Mouse (Mus musculus) kidney, embryonic 14.5 days (tissue): ENCODE results near the gene Traf6. TPM values are rescaled to one million over a fixed set of nuclear protein-coding genes. Genes with fewer than 3 reads are reported as not detected.

ENCODE experiments used
- ATAC-seq: fragments of 200-750 bp; cut with Nextera tagmentation; 2 replicates; pipeline ENCODE4 v1.8.0; 2017; ENCODE audit warnings: moderate number of reproducible peaks, mild to moderate bottlenecking, moderate TSS enrichment, moderate library complexity; ENCODE audit not compliant: low FRiP score, low TSS enrichment
- H3K27ac ChIP-seq: fragments of 300-500 bp; sonication (generic); 2 replicates; pipeline ENCODE4 v1.5.1; 2014; ENCODE audit warnings: low read depth, mild to moderate bottlenecking, low read length, moderate library complexity, mixed read lengths
- H3K27me3 ChIP-seq: fragments of 300-500 bp; sonication (generic); 2 replicates; pipeline ENCODE4 v1.6.1; 2014; ENCODE audit warnings: mild to moderate bottlenecking, low read length; ENCODE audit not compliant: control insufficient read depth, insufficient read depth
- H3K36me3 ChIP-seq: fragments of 300-500 bp; sonication (generic); 2 replicates; pipeline ENCODE4 v1.6.1; 2014; ENCODE audit warnings: low read length, mixed read lengths; ENCODE audit not compliant: control insufficient read depth, insufficient read depth
- H3K4me1 ChIP-seq: fragments of 300-500 bp; sonication (generic); 2 replicates; pipeline ENCODE4 v1.6.1; 2014; ENCODE audit warnings: low read length, mixed read lengths; ENCODE audit not compliant: control insufficient read depth, insufficient read depth
- H3K4me2 ChIP-seq: fragments of 300-500 bp; sonication (generic); replicated peaks from 2 replicates; pipeline ENCODE4 v1.6.1; 2014; ENCODE audit warnings: low read depth, mild to moderate bottlenecking, low read length
- H3K4me3 ChIP-seq: fragments of 300-500 bp; sonication (generic); 2 replicates; pipeline ENCODE4 v1.5.1; 2014; ENCODE audit warnings: mild to moderate bottlenecking, low read length
- H3K9ac ChIP-seq: fragments of 300-500 bp; sonication (generic); 2 replicates; pipeline ENCODE4 v1.6.1; 2014; ENCODE audit warnings: low read depth, mild to moderate bottlenecking, low read length, moderate library complexity
- H3K9me3 ChIP-seq: fragments of 300-500 bp; sonication (generic); 2 replicates; pipeline ENCODE4 v1.6.1; 2016; ENCODE audit warnings: low read length; ENCODE audit not compliant: control insufficient read depth
- WGBS: fragments of 180-500 bp; shearing (Covaris S2); extraction: QIAGEN DNeasy Blood & Tissue Kit; methylation state at CpG from one replicate; pipeline ENCODE4 v1.1.7; 2014; 5-methylcytosine and 5-hydroxymethylcytosine counted together
- polyA plus RNA-seq: library from polyadenylated mRNA; unstranded; fragments of >200 nt; fragmentation: Nextera tagmentation; extraction: Ambion mirVana; gene quantifications from 2 replicates; pipeline ENCODE4 v1.2.1, GENCODE M21; 2014

The Traf6 gene
- polyA plus RNA-seq, 1 experiment from 2014 or later = 18.4 TPM

DNA sequence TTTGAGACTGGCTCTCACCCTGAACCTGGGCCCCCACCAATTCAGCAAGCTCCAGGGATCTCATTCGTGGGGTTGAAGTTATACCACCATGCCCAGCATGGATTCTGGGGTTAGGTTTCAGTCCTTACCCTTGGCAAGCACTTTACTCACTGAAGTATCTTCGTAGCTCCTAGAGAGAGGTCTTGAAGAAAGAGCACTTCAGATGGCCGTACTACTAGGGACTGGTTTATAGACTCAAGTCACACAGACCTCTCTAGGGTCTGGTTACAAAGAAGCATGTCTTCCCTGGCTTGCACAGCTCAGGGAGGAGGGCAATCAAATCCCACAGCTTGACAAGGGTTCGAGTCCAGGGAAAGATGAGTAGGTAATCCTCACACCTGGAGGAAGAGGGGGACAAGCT lies 43.6 kb downstream of the Traf6 start:
- no peak for ATAC-seq
- WGBS = 83% methylated on average over 4 of the region's 4 CpGs
- no peak overlapping the region for H3K9ac ChIP-seq

DNA sequence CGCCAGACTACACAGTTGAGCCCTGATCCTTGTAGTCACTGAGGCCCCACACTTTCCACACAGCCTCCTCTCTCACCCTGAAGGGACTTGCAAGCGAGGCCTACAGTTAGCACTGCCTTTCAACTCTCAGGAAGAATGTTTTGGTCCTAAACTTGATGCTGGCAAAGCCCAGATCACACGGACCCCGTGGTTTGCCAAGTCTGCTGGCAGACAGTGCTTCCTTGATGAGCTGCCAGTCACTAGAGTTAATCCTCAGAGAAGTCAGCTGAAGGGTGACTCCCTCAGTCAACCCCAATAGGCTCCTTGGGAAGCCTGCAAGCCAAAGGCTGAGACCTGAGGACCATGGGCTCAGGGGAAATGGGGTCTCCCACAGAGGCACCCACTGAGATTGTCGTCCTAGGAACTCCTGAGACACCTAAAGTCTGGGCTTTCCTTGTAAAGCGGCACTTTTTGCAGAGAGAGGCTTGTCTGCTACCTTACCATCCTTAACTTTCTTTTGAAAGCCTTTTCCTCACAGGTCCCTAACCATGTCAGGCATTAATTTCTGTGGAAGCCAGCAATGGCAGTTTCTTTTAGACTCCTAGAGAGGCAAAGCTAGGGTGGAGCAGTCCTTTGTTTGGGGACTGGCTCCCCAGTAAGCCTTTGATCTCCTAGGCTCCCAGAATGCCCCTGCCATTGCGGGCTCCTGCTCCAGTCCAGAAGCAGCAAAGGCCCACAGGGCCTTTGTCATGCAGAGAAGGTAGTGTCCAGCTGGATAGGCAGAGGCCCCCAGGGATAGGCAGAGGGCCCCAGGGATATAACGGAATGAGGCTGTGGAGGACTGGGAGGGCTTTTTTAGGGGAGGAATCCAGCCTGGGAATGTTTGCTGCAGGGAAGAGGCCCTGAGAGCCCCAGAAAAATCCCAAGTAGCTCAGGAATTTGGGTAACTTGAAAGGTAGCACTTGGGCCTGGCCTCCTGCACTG lies 44.4 kb downstream of the Traf6 start:
- Histone ChIP-seq H3K36me3 (peaks cover 39% of the 10 kb centered on the region), H3K4me2 (no peak overlapping the region), H3K4me1 (no peaks in the 10 kb centered on the region), H3K27ac (no peak overlapping the region), H3K4me3 (no peak overlapping the region), H3K9ac (no peak overlapping the region), H3K27me3 (no peaks in the 10 kb centered on the region), H3K9me3 (no peaks in the 10 kb centered on the region)
- 57% methylated on average over 8 of the region's 8 CpGs for WGBS
- no peak for ATAC-seq

More for the DNA sequence above, 43.6 kb downstream of the Traf6 start:
- no peaks in the 10 kb centered on the region for H3K9me3 ChIP-seq
- H3K36me3 ChIP-seq = peaks cover 39% of the 10 kb centered on the region
- H3K27me3 ChIP-seq = no peaks in the 10 kb centered on the region
- no peak overlapping the region for H3K4me2 ChIP-seq
- no peak overlapping the region for H3K4me3 ChIP-seq
- H3K4me1 ChIP-seq = no peaks in the 10 kb centered on the region
- no peak overlapping the region for H3K27ac ChIP-seq

- WGBS = 79% methylated on average over 10 of the region's 10 CpGs
Measured at GRCm38 (mm10) chr2:101723333-101723881, 45.2 kb downstream of the Traf6 start.

DNA sequence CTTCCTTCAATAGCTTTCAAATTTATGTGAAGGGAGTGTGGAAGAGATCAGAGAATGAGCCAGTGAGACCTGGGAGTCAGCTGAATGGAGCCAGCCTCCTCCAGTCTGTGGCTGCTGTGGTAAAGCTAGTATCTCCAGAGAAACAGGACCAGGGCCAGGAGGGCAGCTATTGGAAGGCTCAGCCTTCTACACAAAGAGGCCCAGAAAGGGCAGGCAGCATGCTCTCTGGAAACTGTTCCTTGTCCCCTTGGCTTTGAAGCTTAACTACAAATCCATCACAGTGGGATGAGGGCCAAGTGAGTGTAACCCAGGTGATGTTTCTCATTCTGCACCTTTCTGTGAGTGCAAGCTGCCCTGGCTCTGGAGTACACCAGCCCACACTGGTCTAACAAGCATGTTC lies 49.6 kb downstream of the Traf6 start:
- H3K4me3 ChIP-seq = no peak overlapping the region
- ATAC-seq = no peak
- H3K4me2 ChIP-seq = no peak overlapping the region

More at GRCm38 (mm10) chr2:101723333-101723881, 45.2 kb downstream of the Traf6 start:
- Histone ChIP-seq H3K27ac (no peak overlapping the region), H3K9me3 (no peaks in the 10 kb centered on the region), H3K36me3 (peaks cover 46% of the 10 kb centered on the region), H3K4me1 (no peaks in the 10 kb centered on the region), H3K4me3 (no peak overlapping the region), H3K9ac (no peak overlapping the region), H3K4me2 (no peak overlapping the region), H3K27me3 (no peaks in the 10 kb centered on the region)
- no peak for ATAC-seq

DNA sequence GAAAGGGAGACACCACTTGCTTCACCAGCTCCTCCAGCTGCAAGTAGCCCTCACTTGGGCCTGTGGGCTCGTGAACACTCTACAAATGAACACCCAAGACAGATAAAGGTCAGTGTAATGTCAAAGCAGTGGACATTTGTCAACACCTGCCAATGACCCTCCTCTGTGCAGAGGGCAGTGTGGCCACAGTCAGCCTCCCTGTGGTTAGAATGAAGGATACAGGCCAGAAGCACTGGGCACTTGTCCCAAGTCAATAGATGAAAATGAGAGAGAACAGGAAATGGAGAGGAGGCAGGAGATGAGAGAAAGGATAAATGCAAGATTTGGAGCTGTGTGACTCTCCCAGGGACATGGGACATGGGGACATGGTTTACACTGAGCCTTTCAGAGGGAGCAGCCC lies 51.2 kb downstream of the Traf6 start:
- WGBS = 68% methylated on average over 1 of the region's 1 CpGs
- Histone ChIP-seq H3K27me3 (no peaks in the 10 kb centered on the region), H3K4me2 (no peak overlapping the region), H3K9me3 (no peaks in the 10 kb centered on the region), H3K27ac (no peak overlapping the region), H3K4me1 (no peaks in the 10 kb centered on the region), H3K4me3 (no peak overlapping the region), H3K9ac (no peak overlapping the region), H3K36me3 (peaks cover 63% of the 10 kb centered on the region)
- ATAC-seq = no peak

More for the DNA sequence above, 49.6 kb downstream of the Traf6 start:
- Histone ChIP-seq H3K36me3 (peaks cover 53% of the 10 kb centered on the region), H3K27me3 (no peaks in the 10 kb centered on the region), H3K9me3 (no peaks in the 10 kb centered on the region), H3K27ac (no peak overlapping the region), H3K9ac (no peak overlapping the region), H3K4me1 (no peaks in the 10 kb centered on the region)

GRCm38 (mm10) chr2:101730972-101731371 lies 52.7 kb downstream of the Traf6 start:
- no peak for ATAC-seq
- no peak overlapping the region for H3K4me2 ChIP-seq
- H3K4me3 ChIP-seq = no peak overlapping the region
- peaks cover 63% of the 10 kb centered on the region for H3K36me3 ChIP-seq
- H3K9ac ChIP-seq = no peak overlapping the region
- no peaks in the 10 kb centered on the region for H3K9me3 ChIP-seq
- H3K4me1 ChIP-seq = no peaks in the 10 kb centered on the region
- H3K27me3 ChIP-seq = no peaks in the 10 kb centered on the region
- no peak overlapping the region for H3K27ac ChIP-seq

- Histone ChIP-seq H3K4me3 (no peak overlapping the region), H3K27ac (no peak overlapping the region), H3K4me2 (no peak overlapping the region), H3K27me3 (no peaks in the 10 kb centered on the region), H3K9ac (no peak overlapping the region), H3K4me1 (no peaks in the 10 kb centered on the region), H3K36me3 (peaks cover 58% of the 10 kb centered on the region), H3K9me3 (no peaks in the 10 kb centered on the region)
- no peak for ATAC-seq
- 94% methylated on average over 10 of the region's 10 CpGs for WGBS
Measured at GRCm38 (mm10) chr2:101732777-101733210, 54.6 kb downstream of the Traf6 start.

DNA sequence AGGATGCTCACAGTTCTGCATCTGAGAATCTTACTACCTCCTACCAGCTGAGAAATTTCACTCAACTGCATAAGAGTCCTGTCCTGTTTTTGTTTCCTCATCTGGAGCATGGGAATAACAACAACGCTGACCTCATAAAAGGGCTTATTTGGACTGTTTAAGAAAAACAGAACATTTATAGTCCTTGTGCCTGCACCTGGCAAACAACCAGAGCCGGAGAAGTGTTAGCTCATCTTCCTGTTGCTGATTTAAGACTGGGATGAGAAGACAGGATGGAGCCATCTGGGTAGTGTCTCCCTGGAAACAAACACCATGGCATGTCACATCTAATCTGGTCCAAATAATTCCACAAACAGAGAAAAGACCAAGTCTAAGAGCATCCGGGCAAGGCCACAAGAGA lies 55.3 kb downstream of the Traf6 start:
- no peak for ATAC-seq
- peaks cover 56% of the 10 kb centered on the region for H3K36me3 ChIP-seq

DNA sequence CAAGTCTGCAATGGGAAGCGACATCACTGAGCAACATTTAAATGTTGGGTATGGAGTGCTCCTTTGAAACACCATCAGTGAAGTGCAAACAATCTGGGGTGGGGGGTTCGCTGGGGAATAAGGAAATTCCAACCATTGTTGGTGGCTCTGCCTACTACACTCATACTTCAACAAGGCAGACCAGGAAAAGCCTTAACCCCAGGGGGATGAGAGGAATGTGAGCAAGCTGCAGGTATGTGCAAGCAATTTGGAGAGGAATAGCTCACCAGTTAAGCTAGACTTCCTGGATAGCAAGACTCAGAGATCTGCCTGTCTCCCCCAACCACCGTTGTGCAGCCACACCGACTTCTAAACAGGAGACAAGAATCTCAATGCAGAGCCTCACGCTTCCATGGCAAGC lies 61.7 kb downstream of the Traf6 start:
- no peak overlapping the region for H3K27ac ChIP-seq
- H3K9me3 ChIP-seq = no peaks in the 10 kb centered on the region
- no peaks in the 10 kb centered on the region for H3K27me3 ChIP-seq
- no peak overlapping the region for H3K4me2 ChIP-seq
- peaks cover 36% of the 10 kb centered on the region; the same call in 1 of the 2 replicates for H3K36me3 ChIP-seq
- H3K4me3 ChIP-seq = no peak overlapping the region
- WGBS = 84% methylated on average over 5 of the region's 5 CpGs
- no peak overlapping the region for H3K9ac ChIP-seq
- ATAC-seq = no peak
- no peaks in the 10 kb centered on the region for H3K4me1 ChIP-seq

More for the DNA sequence above, 55.3 kb downstream of the Traf6 start:
- WGBS = 59% methylated on average over 3 of the region's 3 CpGs
- Histone ChIP-seq H3K27me3 (no peaks in the 10 kb centered on the region), H3K4me2 (no peak overlapping the region), H3K9ac (no peak overlapping the region), H3K9me3 (no peaks in the 10 kb centered on the region), H3K4me3 (no peak overlapping the region), H3K27ac (no peak overlapping the region), H3K4me1 (no peaks in the 10 kb centered on the region)
